Mouse (Mus musculus): ENCODE data around the gene Garem2. TPM values are rescaled to one million over a fixed set of nuclear protein-coding genes. Genes with fewer than 3 reads are reported as not detected.

Garem2 gene
- total and polyA plus RNA-seq, 2 experiments from 2014 or later, result 0.14 TPM; not detected in 1

GRCm38 (mm10) chr5:30072377-30072776 is 32.6 kb upstream of the Garem2 start:
- no peaks in the 10 kb centered on the region for H3K27me3 ChIP-seq (ENCODE audit: control insufficient read depth, insufficient read depth, low read length)
- peak overlapping the region; percentile 95 for H3K4me2 ChIP-seq (ENCODE audit: low read depth, low read length)
- TF ChIP-seq EP300 (IDR thresholded peaks at IDR 0.05; ENCODE audit: low read depth) (no peak), CTCF (IDR thresholded peaks at IDR 0.05; ENCODE audit: low read depth) (no peak)
- 0 out of 2 replicates have a peak, but pooled peaks cover 12% of the 10 kb centered on the region for H3K4me1 ChIP-seq (ENCODE audit: control insufficient read depth, insufficient read depth)
- no peak for ATAC-seq (ENCODE audit: insufficient read depth, low read depth)
- H3K36me3 ChIP-seq (replicated peaks; ENCODE audit: control insufficient read depth, insufficient read depth, low read length), result peaks cover 26% of the 10 kb centered on the region
- H3K4me3 ChIP-seq (ENCODE audit: low read depth, low read length), result peak overlapping the region; percentile 71
- H3K9me3 ChIP-seq (replicated peaks; ENCODE audit: control insufficient read depth, low read length), result no peaks in the 10 kb centered on the region
- DNase-seq (ENCODE audit: low spot score), result no peak
- peak overlapping the region; percentile 67; the same call in 1 of the 2 replicates for H3K9ac ChIP-seq (replicated peaks; ENCODE audit: low read depth, low read length)
- H3K27ac ChIP-seq (ENCODE audit: low read depth), result no peak overlapping the region
- WGBS, result 39% methylated on average over 3 of the region's 3 CpGs

- Histone ChIP-seq H3K4me3 (ENCODE audit: low read depth, low read length) (peak within 1 kb of the TSS; percentile 71), H3K27me3 (ENCODE audit: control insufficient read depth, insufficient read depth, low read length) (no peaks in the 10 kb centered on the region), H3K36me3 (replicated peaks; ENCODE audit: control insufficient read depth, insufficient read depth, low read length) (peaks cover 18% of the 10 kb centered on the region; the same call in 1 of the 2 replicates), H3K9ac (replicated peaks; ENCODE audit: low read depth, low read length) (peak within 1 kb of the TSS; percentile 67), H3K4me2 (ENCODE audit: low read depth, low read length) (peak within 1 kb of the TSS; percentile 95), H3K27ac (ENCODE audit: low read depth) (peak within 1 kb of the TSS; percentile 74), H3K9me3 (replicated peaks; ENCODE audit: control insufficient read depth, low read length) (no peaks in the 10 kb centered on the region), H3K4me1 (ENCODE audit: control insufficient read depth, insufficient read depth) (0 out of 2 replicates have a peak, but pooled peaks cover 12% of the 10 kb centered on the region)
- no peak for TF ChIP-seq EP300 (IDR thresholded peaks at IDR 0.05; ENCODE audit: low read depth)
- no peak for TF ChIP-seq CTCF (IDR thresholded peaks at IDR 0.05; ENCODE audit: low read depth)
- WGBS, result under 1% methylated on average over 45 of the region's 45 CpGs
- peak; percentile 76 for DNase-seq (ENCODE audit: low spot score)
- ATAC-seq (ENCODE audit: insufficient read depth, low read depth), result peak; percentile 93
These were observed 31.8 kb upstream of the Garem2 start, which contains the start of gene Tyms for GRCm38 (mm10) chr5:30072825-30073821. Gene Tyms, minus strand, starts transcription at chr5:30073617.

GRCm38 (mm10) chr5:30092701-30093100 is 12.3 kb upstream of the Garem2 start:
- WGBS, result 46% methylated on average over 13 of the region's 13 CpGs
- H3K4me1 ChIP-seq (ENCODE audit: control insufficient read depth, insufficient read depth), result no peaks in the 10 kb centered on the region
- H3K36me3 ChIP-seq (replicated peaks; ENCODE audit: control insufficient read depth, insufficient read depth, low read length), result no peaks in the 10 kb centered on the region
- H3K27me3 ChIP-seq (ENCODE audit: control insufficient read depth, insufficient read depth, low read length), result no peaks in the 10 kb centered on the region
- no peak overlapping the region for H3K9ac ChIP-seq (replicated peaks; ENCODE audit: low read depth, low read length)
- H3K9me3 ChIP-seq (replicated peaks; ENCODE audit: control insufficient read depth, low read length), result no peaks in the 10 kb centered on the region
- ATAC-seq (ENCODE audit: insufficient read depth, low read depth), result no peak
- no peak overlapping the region for H3K4me2 ChIP-seq (ENCODE audit: low read depth, low read length)
- H3K27ac ChIP-seq (ENCODE audit: low read depth), result no peak overlapping the region
- H3K4me3 ChIP-seq (ENCODE audit: low read depth, low read length), result no peak overlapping the region
- TF ChIP-seq EP300 (IDR thresholded peaks at IDR 0.05; ENCODE audit: low read depth), result no peak
- no peak for TF ChIP-seq CTCF (IDR thresholded peaks at IDR 0.05; ENCODE audit: low read depth)
- DNase-seq (ENCODE audit: low spot score), result no peak

DNA sequence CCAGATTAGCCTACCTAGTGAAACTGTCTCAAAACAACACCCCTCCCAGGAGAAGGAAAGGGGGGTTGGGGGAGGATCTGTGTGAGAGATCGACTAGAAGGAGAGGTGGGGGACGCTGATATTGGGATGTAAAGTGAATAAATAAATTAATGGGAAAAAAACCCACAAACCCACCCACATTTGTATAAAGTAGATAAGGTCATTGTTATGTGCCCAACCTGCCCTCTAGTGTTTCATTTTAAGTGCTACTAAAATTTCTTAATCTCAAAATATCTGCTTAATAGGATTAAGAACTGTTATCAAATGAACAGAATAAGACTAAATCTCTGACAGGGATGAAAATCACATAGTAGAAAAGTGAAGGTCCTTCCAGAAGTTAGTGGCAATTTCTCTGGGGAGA is 10.6 kb upstream of the Garem2 start:
- H3K4me1 ChIP-seq (ENCODE audit: control insufficient read depth, insufficient read depth), result no peaks in the 10 kb centered on the region
- 62% methylated on average over 2 of the region's 2 CpGs for WGBS
- no peak for TF ChIP-seq CTCF (IDR thresholded peaks at IDR 0.05; ENCODE audit: low read depth)
- no peaks in the 10 kb centered on the region for H3K27me3 ChIP-seq (ENCODE audit: control insufficient read depth, insufficient read depth, low read length)
- DNase-seq (ENCODE audit: low spot score), result no peak
- no peaks in the 10 kb centered on the region for H3K9me3 ChIP-seq (replicated peaks; ENCODE audit: control insufficient read depth, low read length)
- no peak overlapping the region for H3K27ac ChIP-seq (ENCODE audit: low read depth)
- H3K4me2 ChIP-seq (ENCODE audit: low read depth, low read length), result no peak overlapping the region
- no peak overlapping the region for H3K9ac ChIP-seq (replicated peaks; ENCODE audit: low read depth, low read length)
- H3K36me3 ChIP-seq (replicated peaks; ENCODE audit: control insufficient read depth, insufficient read depth, low read length), result no peaks in the 10 kb centered on the region
- H3K4me3 ChIP-seq (ENCODE audit: low read depth, low read length), result no peak overlapping the region
- ATAC-seq (ENCODE audit: insufficient read depth, low read depth), result no peak

- Histone ChIP-seq H3K4me1 (ENCODE audit: control insufficient read depth, insufficient read depth) (no peaks in the 10 kb centered on the region), H3K9me3 (replicated peaks; ENCODE audit: control insufficient read depth, low read length) (no peaks in the 10 kb centered on the region), H3K36me3 (replicated peaks; ENCODE audit: control insufficient read depth, insufficient read depth, low read length) (no peaks in the 10 kb centered on the region), H3K27me3 (ENCODE audit: control insufficient read depth, insufficient read depth, low read length) (no peaks in the 10 kb centered on the region), H3K4me2 (ENCODE audit: low read depth, low read length) (no peak overlapping the region), H3K27ac (ENCODE audit: low read depth) (no peak overlapping the region), H3K4me3 (ENCODE audit: low read depth, low read length) (no peak overlapping the region), H3K9ac (replicated peaks; ENCODE audit: low read depth, low read length) (no peak overlapping the region)
- TF ChIP-seq EP300 (IDR thresholded peaks at IDR 0.05; ENCODE audit: low read depth) (no peak), CTCF (IDR thresholded peaks at IDR 0.05; ENCODE audit: low read depth) (no peak)
- 64% methylated on average over 6 of the region's 6 CpGs for WGBS
- DNase-seq (ENCODE audit: low spot score) (no peak), ATAC-seq (ENCODE audit: insufficient read depth, low read depth) (no peak)
These were observed 9.2 kb upstream of the Garem2 start for GRCm38 (mm10) chr5:30095731-30096130.

Measured in heart, postnatal 0 days (tissue).